Mouse (Mus musculus) G1E (cell line): Measurements from ENCODE around the gene Rdh14.

ENCODE experiments used
- CTCF ChIP-seq: IDR thresholded peaks from 2 replicates; pipeline ENCODE4 v1.5.1; 2012; ENCODE audit warnings: low read depth, low read length, inconsistent platforms, mixed read lengths
- GATA1 ChIP-seq: IDR thresholded peaks from 2 replicates; pipeline ENCODE4 v1.6.1; 2012; ENCODE audit warnings: borderline replicate concordance, low read length, inconsistent platforms, mixed read lengths
- GATA2 ChIP-seq: IDR thresholded peaks from 2 replicates; pipeline ENCODE4 v1.6.1; 2012; ENCODE audit warnings: low read depth, low read length, inconsistent platforms, borderline replicate concordance
- POLR2AphosphoS5 ChIP-seq: IDR thresholded peaks from 2 replicates; pipeline ENCODE4 v1.6.1; 2012; ENCODE audit warnings: low read depth, low read length, inconsistent platforms; ENCODE audit not compliant: insufficient replicate concordance
- TAL1 ChIP-seq: conservative IDR thresholded peaks from 2 replicates; pipeline ENCODE4 v1.6.1; 2012; ENCODE audit warnings: low read depth, low read length, inconsistent platforms, mixed read lengths

DNA sequence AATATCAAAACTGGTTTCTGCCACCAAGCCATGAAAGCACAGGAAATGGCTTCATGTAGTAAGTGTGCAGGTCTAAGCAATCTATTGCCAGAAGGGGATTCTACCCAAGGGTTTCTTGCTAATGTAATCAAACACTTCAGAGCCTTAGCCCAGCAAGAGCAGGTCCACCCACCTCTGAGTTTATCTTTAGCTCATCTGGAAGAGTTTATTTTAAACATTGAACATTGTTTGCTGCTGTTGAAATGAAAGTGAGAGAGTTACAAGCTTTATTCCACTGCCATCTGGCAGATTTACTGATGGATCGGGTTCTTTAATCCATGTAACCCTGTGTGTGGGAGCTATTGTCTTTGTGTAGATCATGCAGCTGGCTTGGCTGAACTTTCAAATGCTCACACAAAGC is 10.2 kb downstream of the Rdh14 start:
- TF ChIP-seq CTCF (no peak), GATA1 (no peak), GATA2 (no peak), TAL1 (no peak), POLR2AphosphoS5 (no peak)
